Mouse (Mus musculus) MN1 (cell line): ENCODE results near the gene Tlr5.

Experiments
- DNase-seq: peaks from one replicate; pipeline ENCODE4 v3.0.0-alpha.2; 2016; ENCODE audit warnings: low spot score

Gene Tlr5

DNA sequence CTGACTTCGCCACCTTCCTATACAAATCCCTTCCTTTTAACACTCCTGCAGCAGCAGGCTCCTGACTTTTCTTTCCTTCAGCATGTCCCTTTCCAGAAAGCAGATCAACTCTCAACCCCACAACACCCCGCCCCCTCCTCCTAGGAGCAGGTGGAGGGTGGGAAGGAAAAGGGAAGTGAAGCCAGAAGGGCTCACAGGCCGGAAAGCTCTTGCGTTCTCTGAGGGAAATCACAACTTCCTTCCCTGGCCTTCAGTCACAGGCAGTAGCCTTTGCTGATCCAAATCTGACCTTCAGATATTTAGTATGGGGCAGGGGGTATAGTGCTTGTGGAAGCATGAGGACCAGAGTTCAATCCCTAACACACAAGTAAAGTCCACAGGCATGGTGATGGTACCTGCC is 921 bp upstream of the Tlr5 start:
- peak; percentile 24 for DNase-seq

GRCm38 (mm10) chr1:182955047-182955620 is 546 bp downstream of the Tlr5 start:
- no peak for DNase-seq

GRCm38 (mm10) chr1:182956186-182956960 is 1.8 kb downstream of the Tlr5 start:
- no peak for DNase-seq

- no peak for DNase-seq
Measured at GRCm38 (mm10) chr1:182957001-182957757, 2.6 kb downstream of the Tlr5 start.

DNA sequence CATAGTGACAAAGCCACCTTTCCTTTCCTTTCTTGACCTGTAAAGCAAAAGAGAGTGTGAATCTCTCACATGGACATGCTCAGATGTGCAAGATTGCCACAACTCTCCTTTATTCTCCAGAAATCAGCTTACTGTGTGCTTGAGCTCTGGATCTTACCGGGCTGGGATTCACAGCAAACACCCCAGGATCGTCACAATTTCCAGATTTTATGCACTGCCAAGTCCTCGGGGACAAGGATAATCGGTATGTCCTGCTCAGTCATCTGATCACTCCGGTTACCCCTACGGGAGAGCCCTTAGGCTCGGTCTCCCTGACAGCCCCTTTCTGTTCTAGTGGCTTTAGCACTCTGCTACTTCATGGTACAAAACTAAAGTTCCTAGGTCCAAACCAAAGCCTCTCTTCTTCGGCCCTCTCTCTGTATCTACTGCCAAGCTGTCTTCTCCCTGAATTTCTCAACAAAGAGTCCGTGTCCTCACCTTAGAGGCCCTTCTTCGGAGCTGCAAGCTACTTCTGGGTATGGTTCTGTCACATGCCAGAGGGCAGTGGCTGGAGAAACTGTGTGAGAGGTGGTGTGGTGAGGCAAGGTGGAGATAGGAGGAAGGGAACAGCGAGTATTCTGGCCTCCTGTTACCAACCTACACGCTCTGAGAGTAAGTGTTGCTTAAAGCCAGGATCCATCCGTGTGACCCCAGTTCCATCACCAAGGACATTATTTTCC is 3.4 kb downstream of the Tlr5 start:
- DNase-seq = no peak

DNA sequence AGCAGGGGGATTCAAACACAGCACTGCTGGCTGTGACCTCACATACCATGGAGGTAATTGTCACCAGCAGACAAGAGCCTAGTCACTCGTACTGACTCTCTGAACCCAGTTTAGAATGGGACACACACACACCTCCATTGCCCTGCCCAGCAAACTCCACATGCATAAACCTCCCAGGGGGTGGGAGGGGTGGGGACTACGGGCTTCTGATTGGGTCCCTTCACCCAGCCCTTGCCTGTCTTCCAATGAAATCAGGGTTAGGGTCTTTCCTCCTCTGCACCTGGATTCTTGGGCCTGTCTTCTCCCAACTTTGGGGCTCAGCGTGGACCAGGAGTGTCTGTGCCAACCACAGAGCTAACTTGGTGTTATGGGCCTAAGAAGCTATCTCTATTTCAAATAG is 4.2 kb downstream of the Tlr5 start:
- DNase-seq = no peak

GRCm38 (mm10) chr1:182959251-182959691 is 4.7 kb downstream of the Tlr5 start:
- peak; percentile 66 for DNase-seq

DNA sequence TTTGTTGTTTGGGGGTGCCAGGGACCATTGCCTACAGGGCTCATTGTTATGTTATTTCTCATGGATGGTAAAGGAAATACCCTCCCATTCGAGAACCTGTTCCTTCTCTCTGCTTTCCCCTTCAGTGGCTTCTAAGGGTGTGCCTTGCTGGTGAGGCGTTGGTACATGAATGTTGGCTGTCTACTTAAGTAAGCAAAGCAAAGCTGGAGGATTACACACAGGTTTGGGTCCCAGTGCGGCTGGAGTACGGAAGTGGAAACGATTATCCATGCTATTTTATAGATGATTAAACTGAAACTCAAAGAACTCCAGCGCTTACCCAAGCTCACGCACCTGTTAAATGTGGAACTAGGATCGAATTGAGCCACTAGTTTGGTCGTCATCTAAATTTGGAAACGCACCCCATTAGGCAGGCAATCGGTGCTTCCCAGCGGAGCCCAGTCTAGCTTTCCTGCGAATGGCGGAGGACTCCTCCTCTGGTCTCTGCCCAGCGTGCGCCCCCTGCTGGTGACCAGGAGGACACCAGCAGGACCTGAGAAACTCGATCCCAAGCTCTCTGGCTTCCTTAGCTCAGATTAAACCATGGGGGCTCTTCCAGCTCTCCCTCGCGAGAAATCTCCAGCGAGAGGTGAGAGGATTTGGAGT is 5.3 kb downstream of the Tlr5 start:
- DNase-seq = peak; percentile 92

GRCm38 (mm10) chr1:182961076-182961475 is 6.5 kb downstream of the Tlr5 start:
- DNase-seq = no peak

GRCm38 (mm10) chr1:182963329-182963728 is 8.7 kb downstream of the Tlr5 start:
- DNase-seq = no peak

DNA sequence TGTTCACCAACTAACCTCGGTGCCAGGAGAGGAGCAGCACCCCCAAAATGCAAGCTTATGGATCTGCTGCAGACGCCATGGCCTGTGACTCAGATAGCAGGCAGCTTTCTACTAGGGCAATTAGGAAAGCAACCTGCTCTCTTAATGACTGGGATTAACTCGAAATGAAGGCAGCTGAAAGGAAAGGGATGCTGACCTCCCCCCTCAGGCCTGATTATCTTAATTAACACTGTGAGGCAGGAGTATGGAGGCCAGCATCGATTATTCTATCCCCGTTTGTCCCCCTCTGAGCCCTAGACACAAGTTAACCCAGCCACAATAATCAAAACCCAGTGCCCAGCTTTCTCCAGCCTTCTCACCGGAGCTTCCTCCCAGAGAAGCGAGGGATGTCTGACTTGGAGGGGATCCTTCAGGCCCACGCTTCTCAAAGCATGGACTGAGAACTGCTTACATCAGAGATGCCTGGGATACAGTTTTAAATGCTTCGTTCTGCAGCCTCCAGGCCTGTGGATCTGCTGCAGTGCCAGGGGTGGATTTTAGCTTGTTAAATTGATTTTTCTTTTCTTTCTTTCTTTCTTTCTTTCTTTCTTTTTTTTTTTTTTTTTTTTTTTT is 10.4 kb downstream of the Tlr5 start:
- no peak for DNase-seq

DNA sequence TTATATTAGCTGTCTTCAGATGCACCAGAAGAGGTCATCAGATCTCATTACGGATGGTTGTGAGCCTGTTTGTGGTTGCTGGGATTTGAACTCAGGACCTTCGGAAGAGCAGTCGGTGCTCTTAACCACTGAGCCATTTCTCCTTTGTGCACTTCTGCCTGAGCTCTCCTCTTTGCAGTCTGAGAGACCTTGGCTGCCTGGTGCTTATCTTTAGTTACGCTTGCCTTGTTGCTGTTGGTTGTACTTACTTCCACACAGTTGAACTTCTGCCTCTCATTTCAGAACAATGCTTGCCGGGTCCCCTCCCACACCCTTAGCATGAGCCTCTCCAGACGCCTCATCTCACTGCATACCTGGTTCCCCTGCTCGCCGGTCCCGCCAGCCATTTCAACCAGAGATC is 14.1 kb downstream of the Tlr5 start:
- DNase-seq = no peak

DNA sequence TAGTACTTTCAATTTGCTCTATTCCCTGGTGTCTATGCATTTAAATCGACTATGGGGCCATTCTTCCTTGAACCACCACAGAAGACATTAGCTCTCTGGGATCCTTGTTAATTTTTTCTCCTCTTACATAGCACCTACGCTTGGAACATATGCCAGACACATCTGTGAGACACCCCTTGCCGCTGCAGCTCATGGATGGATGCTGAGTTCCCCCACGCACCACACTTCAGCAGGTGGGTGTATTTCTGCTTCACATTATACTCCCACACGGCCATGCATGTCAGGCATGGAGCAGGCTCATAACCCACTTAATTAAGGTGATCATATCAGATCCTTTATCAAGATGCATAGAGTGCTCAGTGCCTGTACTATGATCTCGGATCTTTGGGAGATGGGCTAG is 17.7 kb downstream of the Tlr5 start:
- no peak for DNase-seq

DNA sequence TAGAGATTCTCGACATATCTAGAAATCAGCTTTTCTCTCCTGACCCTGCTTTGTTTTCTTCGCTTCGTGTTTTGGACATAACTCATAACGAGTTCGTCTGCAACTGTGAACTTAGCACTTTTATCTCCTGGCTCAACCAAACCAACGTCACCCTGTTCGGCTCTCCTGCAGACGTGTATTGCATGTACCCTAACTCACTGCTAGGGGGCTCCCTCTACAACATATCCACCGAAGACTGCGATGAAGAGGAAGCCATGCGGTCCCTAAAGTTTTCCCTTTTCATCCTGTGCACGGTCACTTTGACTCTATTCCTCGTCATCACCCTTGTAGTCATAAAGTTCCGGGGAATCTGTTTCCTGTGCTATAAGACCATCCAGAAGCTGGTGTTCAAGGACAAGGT is 20.2 kb downstream of the Tlr5 start:
- DNase-seq = no peak

DNA sequence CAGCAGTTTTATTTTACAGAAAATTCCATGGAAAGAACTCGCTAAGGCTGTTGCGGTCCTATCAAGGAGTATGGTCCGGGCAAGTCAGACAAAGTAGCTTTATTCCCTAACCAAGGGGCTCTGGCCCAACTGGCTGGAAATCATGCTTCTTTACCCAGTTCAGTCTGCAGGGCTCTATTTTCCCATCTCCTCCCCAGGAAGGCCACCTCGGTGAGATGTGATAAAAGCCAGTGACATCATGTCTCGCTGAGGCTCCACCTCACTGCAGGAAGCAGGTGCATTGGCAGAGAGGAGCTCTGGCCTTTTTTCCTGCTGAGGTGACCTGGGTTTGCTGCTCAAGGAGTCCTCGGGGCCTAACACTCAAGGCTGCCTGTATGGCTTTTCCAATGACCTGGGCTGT is 26.1 kb downstream of the Tlr5 start:
- no peak for DNase-seq

GRCm38 (mm10) chr1:182982995-182983394 is 28.4 kb downstream of the Tlr5 start:
- DNase-seq = peak; percentile 99

DNA sequence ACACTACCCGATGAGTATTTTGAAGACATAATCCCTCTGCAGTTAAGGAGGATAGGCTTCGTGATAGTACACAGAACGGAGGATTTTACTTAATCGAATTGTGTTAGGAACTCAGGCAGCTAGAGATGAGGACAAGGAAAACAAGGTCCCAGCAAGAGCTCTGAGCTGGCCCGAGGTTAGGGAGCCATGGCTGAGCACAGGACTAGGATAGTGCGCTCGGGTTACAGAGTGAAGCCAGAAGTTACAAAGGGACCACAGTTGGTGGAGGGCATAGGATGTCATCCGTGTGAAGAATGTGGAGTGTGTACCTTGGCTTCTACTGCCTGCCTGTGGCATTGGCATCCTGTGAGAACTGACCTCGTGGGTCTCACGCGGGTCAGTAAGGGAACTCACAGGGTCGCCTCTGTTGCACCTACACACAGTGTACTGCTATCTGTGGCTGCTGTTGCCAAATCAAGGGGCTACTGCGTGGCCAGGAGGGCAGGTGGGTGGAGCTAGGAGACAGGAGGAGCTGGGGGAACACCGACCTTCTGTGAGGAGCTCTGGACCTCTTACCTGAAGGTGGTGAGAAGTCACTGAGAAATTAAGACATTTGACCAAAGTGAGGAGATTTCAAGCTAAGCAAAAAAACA is 29.0 kb downstream of the Tlr5 start:
- peak; percentile 49 for DNase-seq

DNA sequence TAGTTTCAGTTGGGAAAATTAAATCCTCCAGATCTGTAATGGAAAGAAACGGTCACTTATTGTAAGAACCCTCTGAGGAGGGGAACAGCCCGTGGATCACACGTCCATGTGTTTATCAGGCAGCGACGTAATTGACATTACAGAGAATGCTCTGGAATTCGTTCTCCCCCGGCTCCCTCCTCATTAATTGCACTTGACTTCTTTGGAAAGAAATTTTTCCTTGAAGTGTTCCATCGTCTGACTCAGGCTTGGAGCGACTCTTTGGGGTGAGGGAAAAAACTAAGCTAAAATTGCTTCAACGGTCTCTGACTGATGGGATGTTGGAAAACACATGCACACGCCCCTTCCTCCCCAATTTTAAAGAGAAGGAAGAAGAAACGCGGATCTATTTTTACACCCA is 31.7 kb downstream of the Tlr5 start:
- no peak for DNase-seq

- no peak for DNase-seq
Measured at GRCm38 (mm10) chr1:182986750-182987149, 32.2 kb downstream of the Tlr5 start.

DNA sequence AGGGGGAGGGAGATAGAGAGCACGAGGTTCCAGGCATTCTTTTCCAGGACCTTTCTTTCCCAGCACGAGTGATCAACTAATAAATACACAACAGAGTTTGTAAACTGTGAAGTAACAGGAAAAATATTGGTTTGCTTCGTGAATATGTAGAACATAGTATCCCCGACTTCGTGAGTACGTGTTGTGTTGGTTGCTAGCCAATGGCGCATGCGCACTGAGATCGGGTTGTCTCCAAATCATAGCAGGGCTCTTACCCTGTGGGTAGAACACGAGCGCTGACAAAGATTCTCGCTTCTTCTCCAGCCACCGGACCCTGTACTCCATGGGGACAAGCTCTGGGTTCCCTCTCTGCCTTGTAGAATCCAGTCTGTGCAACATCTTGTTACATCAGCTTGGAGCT is 33.2 kb downstream of the Tlr5 start:
- DNase-seq = no peak

DNA sequence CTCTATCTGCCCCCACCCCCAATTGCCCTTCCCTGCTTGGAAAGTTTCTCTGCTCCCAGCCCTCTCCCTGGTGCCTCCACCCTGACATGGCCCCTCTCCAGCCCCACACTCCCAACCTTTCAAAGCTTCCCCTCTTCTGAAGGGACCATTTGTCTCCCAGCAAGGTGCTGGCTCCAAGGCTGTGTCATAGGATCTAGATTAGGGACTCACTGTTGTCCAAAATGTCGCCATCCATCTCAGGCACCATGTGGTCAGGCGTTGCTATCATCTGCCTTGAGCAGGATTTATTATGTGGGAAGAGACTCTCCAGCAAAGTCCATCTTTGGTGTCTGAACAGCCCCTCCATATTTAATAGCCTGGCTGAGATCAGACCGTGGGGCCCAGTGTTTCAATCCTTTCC is 34.1 kb downstream of the Tlr5 start:
- DNase-seq = no peak
